Mouse (Mus musculus): ENCODE data around the gene Ttc7b.

- TF ChIP-seq CTCF (IDR thresholded peaks at IDR 0.05; ENCODE audit: low read depth) (no peak), EP300 (optimal IDR thresholded peaks at IDR 0.05) (no peak)
Observed at GRCm38 (mm10) chr12:100260151-100260550, 260.5 kb downstream of the Ttc7b start.
